Mouse (Mus musculus) E14TG2a.4 (cell line): ENCODE measurements around the gene Hist1h2ad.

ENCODE experiments used
- CTCF ChIP-seq: conservative IDR thresholded peaks from 2 replicates; pipeline ENCODE4 v1.5.1; 2014; ENCODE audit warnings: low read length
- NANOG ChIP-seq: IDR thresholded peaks from 2 replicates; pipeline ENCODE4 v1.6.1; 2014; ENCODE audit warnings: borderline replicate concordance, low read length, mixed read lengths

GRCm38 (mm10) chr13:23541497-23541896 lies 32.7 kb upstream of the Hist1h2ad start:
- TF ChIP-seq CTCF: no peak
- TF ChIP-seq NANOG: no peak
